Mouse (Mus musculus): ENCODE measurements around the gene Gm49392. TPM values are rescaled to one million over a fixed set of nuclear protein-coding genes. Genes with fewer than 3 reads are reported as not detected.

Gene Gm49392
- total RNA-seq, 2 experiments from 2014 or later = 0.66 TPM; not detected in 1

DNA sequence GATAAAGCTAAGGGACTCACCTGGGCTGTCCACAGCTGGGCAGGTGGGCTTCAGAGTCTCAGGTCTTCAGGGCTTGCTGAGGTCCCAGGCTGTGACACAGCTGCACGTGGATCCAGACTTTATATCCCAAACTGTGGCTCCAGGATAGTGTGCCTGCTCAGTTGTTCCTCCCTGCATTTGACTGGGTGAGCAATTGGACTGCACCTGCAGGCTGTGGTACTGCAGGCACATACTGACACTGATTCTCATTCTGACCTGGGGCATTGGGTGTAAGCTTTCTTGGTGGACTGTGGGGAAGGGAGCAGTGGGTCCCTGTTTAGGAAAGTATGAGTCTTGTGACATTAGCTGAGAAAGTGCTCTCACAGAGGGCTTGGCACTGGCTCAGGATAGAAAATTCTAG, 93.9 kb downstream of the Gm49392 start, which contains the start of gene Ctsll3:
Ctsll3 (minus strand) TSS at position 101 of the 400 bp plus-strand sequence.
- DNase-seq = no peak
- intact Hi-C loops (cut with DNase I; ENCODE audit: low total_unique reads) = no loop called here

Other genes starting within 250 kb of the Gm49392 start
- not detected for gene BC051665, start 110.5 kb downstream of the Gm49392 start, total RNA-seq (2021)
- not detected for gene Ctsll3, start 94.0 kb downstream of the Gm49392 start, total RNA-seq (2021)
- under 1 TPM in 1 of 2 experiments, not detected in 1; 0.51 TPM for gene 4930486L24Rik, start 32.4 kb downstream of the Gm49392 start, total RNA-seq (2021)
- gene Ctla2b, start 553 bp upstream of the Gm49392 start, total RNA-seq (2021) = 1 to 10 TPM; 2.0 to 3.8 TPM
- not detected for gene Tpbpb, start 8.0 kb upstream of the Gm49392 start, total RNA-seq (2021)
- gene Gm49393, start 38.7 kb upstream of the Gm49392 start, total RNA-seq (2021) = not detected
- 1 to 10 TPM in 1 of 2 experiments, under 1 TPM in 1; 0.76 to 2.7 TPM for gene Gm49391, start 39.7 kb upstream of the Gm49392 start, total RNA-seq (2021)
- gene Ctla2a, start 39.7 kb upstream of the Gm49392 start, total RNA-seq (2021) = 10 to 100 TPM; 24.7 to 73.3 TPM
- gene Tpbpa, start 45.1 kb upstream of the Gm49392 start, total RNA-seq (2021) = not detected
- not detected for gene Ctsj, start 109.1 kb upstream of the Gm49392 start, total RNA-seq (2021)
- gene Ctsq, start 143.7 kb upstream of the Gm49392 start, total RNA-seq (2021) = not detected